Mouse (Mus musculus) heart, adult 18-20 months (tissue): ENCODE data around the gene Tjap1. TPM values are rescaled to one million over a fixed set of nuclear protein-coding genes. Genes with fewer than 3 reads are reported as not detected.

Source experiments
- DNase-seq, 2 experiments: peaks; one replicate each; pipeline ENCODE4 v3.0.0; 2021 to 2022; ENCODE audit warnings: mixed read lengths in 1 of 2
- total RNA-seq, 2 experiments: library from RNA; stranded (reverse); gene quantifications; 2 replicates each; pipeline ENCODE4 v1.2.3; 2021

The Tjap1 gene
- total RNA-seq, 2 experiments from 2014 or later = 29.7 to 29.9 TPM

DNA sequence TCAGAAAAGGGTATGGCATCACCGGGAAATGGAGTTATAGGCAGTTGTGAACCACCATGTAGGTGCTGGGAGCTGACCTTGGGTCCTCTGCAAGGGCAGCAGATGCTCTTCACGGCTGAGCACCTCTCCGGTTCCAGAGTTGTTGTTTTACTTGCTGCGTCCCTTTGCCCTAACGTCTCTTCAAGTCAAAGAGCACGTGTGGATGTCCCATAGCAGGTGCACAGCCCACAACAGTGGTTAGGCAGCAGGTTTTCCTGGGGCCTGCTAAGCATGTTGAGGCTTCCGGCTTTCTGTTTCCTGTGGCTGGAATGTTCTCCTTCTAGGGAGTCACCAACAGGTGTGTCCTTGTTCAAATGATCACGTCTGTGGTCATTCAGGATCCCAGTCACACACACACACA is 1.1 kb upstream of the Tjap1 start:
- DNase-seq = no peak

DNA sequence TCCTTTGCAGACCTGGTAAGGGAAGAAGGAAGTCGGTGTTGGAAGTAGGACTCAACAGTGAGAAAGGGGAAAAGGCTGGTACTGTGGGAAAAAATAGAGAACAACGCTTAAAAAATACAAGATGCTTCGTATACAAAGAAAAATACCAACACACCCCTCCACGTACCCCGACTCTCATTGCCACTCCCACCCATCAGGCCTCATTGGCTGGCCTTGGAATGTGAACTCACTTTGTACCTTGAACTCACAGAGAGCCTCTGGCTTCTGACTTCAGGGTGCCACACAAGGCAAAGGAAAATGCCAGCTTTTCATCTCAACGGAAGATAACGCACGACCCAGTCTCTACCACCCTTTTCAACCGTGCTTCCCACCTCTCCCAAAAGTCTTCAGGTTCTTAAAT is 314 bp upstream of the Tjap1 start:
- DNase-seq = no peak

DNA sequence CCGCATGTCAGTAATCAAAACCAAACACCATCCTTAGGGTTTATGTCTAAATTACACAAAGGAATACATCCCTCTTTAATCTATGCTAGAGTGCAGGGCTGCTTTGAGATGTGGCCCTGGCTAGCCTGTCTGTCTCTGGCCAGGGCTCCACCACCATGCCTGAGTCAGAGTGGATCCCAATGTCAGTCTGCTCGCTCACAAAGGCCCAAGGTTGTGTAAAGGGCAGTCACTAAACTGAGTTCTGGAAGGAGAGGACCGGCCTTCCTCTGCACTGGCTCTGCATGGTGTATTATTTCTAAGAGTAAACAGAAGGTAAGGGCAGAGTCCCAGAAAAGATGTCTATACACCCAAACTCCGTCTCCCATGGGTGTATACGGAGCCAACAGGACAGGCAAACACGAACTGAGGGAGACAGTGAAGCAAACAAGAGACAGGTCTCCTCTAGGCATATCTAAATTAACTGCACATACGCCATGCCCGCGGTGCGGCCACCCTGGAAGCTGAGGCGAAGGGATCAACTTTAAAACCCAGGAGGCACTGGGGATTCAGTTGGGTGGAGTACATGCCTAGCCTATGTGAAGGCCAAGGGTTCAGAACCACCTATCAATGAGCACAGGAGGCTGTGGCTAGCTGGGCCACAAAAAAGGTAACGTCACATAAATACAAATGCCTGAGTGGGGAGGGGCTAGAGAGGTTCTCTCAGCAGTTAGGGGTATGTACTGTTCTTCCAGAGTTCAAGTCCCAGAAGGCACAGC is 4.6 kb downstream of the Tjap1 start:
- DNase-seq = no peak

DNA sequence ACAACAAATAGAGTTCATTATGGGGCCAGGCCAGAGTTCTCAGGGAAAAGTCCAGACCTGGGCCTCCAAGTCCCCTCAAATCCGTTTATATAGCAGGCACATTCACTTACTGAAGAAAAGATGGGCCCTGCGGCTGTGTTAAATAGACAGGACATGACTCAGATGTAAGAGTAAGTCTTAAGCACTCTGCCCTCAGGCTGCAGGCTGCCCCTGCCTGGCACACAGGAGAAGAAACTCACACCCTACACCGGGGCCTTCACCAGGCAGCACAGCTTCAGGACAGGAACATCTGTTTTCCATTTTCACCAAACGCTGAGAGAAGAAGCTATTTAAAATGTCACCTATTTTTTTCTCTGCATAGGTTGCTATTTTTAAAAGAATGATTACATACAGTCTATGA is 5.2 kb downstream of the Tjap1 start:
- no peak for DNase-seq

DNA sequence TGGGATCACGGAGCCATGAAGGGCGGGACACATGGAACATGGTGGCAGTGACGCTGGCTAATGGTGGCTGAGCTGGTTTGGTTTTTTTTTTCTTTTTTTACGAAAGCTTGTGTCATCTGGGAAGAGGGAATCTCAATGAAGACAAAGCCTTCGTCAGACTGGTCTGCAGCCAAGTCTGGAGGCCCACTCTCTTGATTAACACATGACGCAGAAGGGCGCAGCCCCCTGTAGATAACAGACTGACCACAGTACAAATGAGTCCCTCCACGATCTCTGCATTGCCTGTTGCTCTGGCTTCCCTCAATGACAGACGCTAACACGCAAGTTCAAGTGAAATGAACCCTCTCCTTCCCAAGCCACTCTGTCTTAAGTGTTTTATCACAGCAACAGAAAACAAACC is 7.3 kb downstream of the Tjap1 start:
- DNase-seq = no peak

DNA sequence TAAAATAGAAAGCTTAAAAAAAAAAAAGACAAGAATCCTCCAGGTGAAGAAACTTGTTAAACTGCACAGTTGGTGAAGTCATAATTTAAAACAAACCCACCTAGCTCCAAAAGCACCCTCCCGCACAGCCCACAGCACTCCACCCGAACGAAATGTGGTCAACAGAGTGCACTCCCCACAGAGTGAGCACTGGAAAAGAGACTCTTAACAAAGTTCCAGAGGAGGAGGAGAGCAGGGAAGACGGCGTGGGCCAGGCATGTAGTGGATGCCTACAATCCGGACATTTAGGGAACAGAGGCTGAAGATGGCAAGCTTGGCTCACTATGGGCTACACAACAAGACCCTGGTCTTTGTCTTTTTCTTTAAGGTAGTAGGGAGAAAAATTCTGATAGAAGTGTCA is 7.8 kb downstream of the Tjap1 start:
- DNase-seq = no peak

GRCm38 (mm10) chr17:46274465-46274864 is 8.4 kb downstream of the Tjap1 start:
- DNase-seq = no peak

DNA sequence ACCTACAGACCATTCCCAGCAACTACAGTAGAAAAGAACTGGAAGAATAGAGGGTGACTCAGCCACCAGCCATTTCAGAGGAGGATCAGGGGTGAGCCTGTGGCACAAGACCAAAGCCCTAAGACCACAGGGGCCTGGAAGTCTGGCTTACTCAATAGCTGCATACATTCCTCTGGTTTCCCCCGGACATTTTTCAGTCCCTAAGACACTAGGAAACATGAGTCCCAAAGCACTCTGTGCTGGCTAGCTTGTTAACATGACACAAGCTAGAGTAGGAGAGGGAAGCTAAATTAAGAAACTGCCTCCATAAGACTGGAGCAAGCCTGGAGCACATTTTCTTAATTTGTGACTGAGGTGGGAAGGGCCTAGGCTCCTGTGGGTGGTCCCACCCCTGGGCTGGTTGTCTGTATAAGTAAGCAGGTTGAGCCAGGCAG is 9.0 kb downstream of the Tjap1 start:
- no peak for DNase-seq

DNA sequence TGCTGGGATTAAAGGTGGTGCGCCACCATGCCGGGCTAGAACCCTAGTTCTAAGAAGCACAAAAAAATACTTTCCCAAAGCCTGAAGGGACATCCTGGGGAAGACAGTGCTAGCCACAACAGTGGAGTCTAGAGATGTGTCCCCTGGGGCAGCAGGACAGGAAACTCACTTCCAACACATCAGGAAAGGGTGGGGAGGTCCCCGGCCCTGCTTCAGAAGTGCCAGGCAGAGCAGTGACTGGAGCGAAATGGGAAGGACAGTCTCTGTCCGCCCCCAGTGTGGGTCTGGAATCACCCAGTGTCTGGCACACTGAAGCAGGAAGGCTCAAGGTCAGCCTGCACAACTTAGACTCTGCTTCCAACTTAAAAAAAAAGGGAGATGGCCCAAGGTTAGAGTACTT is 10.2 kb downstream of the Tjap1 start:
- peak in 1 of 2 experiments; percentile 77 for DNase-seq

DNA sequence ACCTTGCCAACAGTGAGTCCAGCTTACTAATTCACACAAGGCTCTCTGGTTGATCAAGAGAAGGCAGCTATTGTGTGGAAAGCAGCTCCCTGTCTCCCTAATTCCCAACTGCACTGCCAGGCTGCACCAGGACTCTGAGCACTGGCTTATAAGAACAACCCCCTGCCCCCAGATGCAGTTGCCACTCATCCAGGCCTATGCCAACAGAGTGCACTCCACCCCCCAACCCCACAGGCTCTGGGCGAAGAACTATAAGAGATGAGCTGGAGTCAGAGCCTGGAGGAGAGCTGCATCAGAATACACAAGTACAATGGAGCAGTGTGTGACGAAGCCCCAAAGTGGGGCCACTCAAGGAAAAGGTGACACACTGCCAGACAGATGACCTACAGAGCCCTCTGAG is 10.8 kb downstream of the Tjap1 start:
- DNase-seq = no peak

DNA sequence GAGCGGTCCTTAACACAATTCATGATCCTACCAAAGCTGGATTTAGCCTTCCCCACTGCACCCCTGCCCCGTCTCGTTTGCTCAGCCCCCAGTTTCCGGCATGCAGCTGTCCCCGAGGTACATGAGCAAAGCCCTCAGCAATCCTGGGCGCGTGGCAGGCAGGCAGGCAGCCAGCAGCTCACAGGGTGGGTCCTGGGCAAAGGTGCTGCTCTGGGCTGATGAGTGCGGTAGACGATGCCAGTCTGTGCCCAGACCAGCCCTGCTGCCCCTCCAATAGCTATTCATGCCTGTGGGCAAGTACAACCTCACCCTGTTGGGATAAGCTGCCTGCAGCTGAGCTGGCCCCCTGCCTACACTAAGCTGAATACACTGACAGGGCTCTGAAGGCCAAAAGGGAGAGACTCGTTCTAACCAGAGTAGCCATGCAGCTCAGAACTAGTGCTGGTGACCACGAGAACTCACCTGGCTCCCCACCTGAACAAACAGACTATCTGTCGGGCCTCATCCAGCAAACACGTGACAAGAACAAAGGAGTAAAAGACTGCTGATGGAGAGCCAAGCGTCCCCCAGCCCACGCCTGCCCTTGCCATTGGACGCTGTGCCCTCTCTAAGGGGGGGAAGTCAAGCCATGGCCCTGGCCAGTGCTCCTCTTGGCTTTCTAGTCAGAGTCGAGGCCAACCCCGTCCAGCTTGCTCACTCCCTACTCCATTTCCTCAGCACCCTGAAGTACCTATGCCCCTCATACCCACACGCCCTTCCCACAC is 12.9 kb downstream of the Tjap1 start:
- DNase-seq = peak; percentile 71 to 74

DNA sequence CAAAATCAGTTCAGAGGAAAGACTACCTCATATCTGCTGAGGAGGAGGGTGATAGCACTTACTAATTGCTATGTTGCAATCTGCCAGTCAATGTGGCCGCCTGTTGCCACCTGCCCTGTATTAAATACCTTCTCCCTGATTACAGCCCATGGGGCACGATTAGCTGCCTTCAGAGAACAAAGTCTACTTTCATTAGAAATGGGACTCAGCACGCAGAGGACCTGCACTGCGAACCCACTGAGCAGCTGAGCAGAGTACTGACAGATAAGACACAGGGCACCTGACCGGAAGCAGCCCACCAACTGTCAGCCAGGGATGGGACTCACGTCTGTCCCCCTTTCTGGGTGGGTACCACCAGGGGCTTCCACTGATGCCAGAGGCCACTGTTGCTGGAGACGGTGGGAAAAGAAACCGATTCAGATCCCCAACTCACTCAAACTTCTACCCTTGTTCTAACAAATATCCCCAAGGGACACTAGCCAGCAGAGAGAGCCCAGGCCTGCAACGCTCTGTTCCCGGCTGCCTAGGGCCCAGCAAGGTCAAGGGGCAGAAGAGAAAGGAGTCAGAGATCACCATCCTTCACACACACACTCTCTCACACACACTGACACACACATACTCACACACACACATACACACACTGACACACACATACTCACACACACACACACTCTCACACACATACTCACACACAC is 14.7 kb downstream of the Tjap1 start:
- no peak for DNase-seq

DNA sequence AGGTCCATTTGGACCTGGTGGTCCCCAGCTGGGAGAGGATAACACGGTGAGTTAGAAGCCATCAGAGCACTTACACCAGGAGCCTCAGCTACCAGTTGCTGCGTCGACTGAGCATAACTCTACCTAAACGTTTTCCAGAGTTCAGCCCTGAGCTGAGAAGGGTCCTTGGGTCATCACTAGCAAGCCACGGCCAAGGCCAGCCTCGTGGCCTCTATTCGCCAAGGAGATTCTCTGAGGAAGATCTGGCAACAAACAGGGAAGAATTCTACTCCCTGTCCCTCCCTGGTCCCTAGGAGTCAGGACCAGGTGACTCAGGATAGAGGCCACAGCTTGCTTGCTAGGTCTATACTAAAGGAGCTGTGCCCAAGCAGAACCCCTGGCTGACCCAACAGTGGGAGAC is 15.3 kb downstream of the Tjap1 start:
- DNase-seq = no peak

- DNase-seq = no peak
These were observed 15.8 kb downstream of the Tjap1 start for GRCm38 (mm10) chr17:46266986-46267385.

DNA sequence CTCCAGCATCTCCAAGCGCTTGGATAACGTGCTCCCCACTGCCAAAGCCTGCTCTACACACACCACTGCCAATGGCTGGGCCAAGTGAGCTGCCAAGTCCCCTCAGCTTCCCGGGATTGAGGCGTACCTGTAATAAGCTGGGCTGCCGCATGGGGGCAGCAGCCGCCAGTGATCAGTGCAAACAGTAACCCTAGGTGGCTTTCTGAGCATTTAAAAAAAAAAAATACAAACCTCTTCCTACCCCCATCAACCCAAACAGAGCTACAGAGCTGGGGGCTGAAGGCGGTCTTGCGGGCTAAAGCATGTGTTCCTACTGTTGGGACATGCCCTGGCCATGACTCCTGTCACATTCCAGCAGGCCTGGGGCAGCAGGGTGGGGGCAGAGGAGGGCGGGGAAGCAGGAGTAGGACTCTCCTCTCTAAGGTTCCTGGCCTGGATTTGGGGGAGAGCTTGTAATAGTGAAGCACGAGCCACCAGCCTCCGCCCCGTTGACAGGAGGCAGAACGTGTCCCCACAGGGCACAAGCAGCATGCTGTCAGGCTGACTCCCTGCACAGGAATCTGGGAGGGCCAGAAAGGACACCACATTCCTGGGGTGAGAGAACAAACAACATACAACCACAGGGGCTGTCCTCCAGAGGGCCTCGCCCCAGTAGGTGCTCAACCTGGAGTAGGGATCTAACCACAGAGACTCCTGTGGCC is 16.8 kb downstream of the Tjap1 start:
- DNase-seq = peak; percentile 81 to 90

DNA sequence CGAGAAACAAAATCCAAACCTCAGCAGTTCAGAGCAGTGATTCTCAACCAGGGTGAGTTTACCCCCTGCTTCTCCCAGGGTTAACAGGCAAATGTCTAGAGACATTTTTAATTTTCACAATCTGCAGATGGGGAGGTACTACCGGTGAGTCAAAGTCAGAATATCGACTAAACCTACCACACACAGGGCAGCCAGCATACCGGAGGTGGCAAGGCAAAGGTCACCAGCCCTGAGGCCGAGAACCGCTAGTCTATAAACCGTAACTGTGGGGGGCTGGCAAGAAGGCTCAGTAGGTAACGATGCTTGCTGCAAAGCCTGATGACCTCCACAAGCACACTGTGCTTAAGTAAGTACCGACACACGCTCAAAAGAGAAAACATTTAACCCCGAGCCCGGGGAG is 17.3 kb downstream of the Tjap1 start:
- no peak for DNase-seq

DNA sequence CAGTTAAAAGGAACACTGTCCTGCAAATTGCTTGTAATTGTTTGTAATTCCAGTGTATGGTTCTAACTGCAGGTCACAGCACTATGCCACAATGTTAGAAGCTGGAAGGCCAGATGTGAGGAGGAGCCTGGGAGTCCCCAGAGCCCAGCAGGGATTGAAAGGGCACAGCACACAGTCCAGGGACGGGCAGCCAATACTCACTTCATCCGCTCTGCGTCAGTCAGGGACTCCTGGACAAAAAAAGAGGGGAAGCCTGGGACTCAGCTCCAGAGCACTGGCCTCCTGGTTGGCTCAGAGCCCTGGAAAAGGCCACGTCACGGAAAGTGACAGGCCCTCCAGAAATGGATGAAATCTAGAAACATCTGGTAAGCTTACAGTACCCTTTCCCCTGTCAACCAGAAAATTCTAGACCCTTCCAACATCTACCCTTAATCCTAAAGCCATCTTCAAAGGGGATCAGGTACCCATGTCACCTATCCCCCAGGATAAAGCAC is 20.6 kb downstream of the Tjap1 start:
- DNase-seq = no peak

DNA sequence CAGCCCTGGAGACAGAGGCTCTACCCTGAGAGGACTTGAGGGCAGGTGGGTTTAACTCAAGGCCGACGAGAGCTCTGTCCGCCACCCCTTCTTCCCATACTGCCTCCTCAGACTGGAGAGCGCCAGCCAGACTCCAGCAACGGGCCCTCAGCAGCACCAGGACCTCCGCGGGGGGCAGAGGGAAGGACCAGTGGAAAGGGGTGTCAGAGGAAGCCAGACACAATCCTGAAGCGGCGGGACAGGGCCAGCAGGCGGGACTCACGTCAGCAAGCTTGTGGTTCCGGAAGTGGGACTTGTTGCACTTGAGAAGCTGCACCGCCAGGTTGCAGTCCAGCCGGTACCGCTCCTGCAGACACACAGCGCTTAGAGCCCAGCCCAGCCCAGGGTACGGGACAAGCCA is 23.2 kb downstream of the Tjap1 start:
- DNase-seq = no peak

DNA sequence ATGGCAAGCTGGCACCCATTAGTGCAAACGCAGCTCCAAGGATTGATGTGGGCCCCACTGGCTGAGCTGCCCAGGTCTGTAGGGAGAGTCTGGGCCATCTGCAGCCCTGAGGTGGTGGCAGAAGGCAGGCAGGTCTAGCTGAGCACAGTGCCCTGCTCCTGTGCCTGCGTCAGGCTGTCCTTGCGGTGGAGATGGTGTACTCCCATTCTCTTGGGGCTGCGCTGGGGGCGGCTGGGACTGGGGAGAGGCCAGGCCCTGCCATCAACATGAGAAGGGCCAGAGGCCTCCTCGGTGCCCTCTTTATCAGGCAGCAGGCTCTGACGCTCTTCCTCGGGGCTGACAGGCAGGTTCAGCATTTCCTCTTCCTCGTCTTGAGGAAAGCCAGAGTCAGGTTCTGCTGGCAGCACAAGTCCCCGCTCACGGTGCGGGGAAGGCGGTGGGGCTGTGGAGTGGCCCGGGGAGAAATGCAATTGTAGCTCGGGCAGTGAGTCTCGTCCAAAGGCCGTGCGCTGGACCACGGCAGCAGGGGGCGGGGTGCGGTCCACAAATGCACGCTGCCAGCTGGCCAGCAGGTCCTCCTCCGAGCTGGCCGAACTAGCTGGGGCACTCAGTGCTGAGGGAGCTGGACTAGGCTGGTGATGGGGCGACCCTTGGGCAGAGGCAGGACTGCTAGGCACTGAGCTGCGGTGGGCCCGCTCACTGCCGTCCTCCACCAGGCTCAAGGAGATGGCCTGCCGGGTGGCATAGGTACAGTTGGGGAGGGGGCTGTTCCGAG is 24.4 kb downstream of the Tjap1 start:
- DNase-seq = no peak

GRCm38 (mm10) chr17:46255147-46255546 is 27.7 kb downstream of the Tjap1 start:
- no peak for DNase-seq

DNA sequence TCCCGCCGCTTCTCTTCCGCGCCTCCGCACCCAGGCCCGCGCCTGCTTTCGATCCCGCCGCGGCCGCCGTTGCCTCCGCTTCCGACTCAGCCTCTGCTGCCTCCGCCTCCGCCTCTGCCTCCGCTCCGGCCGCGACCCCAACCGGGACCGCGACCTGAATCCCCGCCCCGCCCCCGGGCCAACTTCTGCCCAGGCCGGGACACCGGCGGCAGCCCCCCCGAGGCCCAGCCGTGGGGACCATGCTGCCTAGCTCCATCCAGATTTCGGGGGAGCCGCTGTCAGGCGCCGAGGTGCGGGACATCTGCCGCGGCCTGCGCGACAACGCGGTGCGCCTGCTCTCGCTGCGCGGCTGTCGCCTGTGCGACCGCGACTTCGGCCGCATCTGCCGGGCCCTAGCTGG is 28.7 kb downstream of the Tjap1 start:
- no peak for DNase-seq
